Mouse (Mus musculus) lung, postnatal 0 days (tissue): ENCODE results near the gene Slc16a14.

Experiments
- CTCF ChIP-seq: IDR thresholded peaks from 2 replicates; pipeline ENCODE4 v1.5.1; 2016; ENCODE audit warnings: antibody characterized with exemption, mild to moderate bottlenecking
- EP300 ChIP-seq: IDR thresholded peaks from 2 replicates; pipeline ENCODE4 v1.6.1; 2016; ENCODE audit warnings: antibody characterized with exemption, mild to moderate bottlenecking, control low read depth

DNA sequence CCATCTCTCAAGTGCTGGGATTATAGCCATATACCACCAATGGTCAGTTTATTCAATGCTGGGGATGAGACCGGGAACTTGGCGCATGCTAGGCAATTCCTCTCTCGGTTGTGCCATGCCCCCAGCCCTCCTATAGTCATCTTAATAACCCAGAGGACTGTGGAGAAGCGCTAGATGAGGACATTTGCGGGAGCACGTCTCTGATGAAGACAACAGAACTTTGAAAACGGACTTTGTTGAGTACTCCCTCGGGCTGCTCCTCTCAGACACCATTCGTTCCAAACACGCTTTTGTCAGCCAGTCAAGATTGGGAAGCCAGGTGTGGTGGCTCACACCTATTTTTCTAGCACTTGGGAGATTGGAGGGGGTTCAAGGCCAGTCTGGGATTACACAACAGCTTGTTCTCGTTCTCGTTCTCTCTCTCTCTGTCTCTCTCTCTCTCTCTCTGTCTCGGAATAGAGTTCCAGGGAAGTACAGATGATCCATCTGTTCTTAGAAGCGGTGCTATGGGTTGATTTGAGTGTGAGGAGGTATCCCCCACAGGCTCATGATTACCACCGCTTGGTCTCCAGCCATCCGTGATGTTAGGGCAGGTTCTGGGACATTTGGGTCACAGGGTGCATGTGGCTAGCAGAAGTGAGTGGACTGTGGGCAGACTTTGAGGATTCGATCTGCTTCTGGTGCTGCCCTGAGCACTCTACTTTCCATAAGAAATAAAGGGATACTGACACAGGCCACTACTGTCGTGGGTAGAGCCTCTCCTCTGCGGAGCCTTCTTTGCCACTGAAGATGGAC is 2.0 kb upstream of the Slc16a14 start:
- TF ChIP-seq CTCF (no peak), EP300 (no peak)
